Mouse (Mus musculus): ENCODE measurements around the gene Gm43552.
"Not testable (repeated sequence)": the region's sequence is repeated elsewhere in the genome, so short reads cannot be mapped to it uniquely, and the experiment has no call there.

Gene Gm43552

GRCm38 (mm10) chr5:65491767-65492715 lies 592 bp downstream of the Gm43552 start:
- DNase-seq (ENCODE audit: low read depth, low spot score) = peak; percentile 32

GRCm38 (mm10) chr5:65489830-65490229 lies 2.8 kb downstream of the Gm43552 start:
- no peak for DNase-seq (ENCODE audit: low read depth, low spot score)

DNA sequence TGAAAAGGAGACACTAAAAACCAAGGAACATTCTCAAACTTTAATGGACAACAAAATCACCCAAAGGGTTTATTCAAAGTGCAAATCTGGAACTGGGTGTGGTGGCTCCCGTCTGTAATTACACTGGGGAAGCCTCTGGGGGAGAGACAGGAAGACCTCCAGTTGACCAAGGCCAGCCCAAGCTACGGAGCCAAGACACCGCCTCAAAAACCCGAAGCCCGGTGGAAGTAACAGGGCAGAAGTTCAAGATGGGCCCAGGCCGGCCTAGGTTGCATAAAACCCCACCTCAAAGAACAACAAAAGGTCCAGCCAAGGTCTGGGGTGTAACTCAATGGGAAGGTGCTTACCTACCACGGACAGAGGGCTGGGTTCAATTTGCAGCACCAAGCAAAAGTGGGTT lies 3.9 kb downstream of the Gm43552 start:
- DNase-seq (ENCODE audit: low read depth, low spot score) = no peak

DNA sequence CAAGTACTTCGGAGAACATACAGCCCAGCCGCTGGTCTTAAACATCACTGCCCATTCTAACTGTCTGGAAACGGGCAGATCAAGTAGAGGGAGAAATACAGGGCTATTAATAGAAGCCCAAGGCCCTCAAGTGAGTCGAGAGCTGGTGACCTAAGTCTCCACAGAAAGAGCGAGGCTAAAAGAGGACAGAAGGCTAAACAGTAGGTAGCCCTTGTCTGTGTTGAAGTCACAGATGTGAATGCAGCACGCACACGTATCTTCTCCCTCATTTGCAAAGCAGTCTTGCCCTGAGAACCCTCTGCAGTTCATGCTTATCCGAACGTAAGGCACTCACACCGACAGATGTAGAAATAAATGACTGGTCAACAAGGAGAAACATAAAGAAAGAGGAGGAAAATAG lies 5.3 kb downstream of the Gm43552 start:
- no peak for DNase-seq (ENCODE audit: low read depth, low spot score)

DNA sequence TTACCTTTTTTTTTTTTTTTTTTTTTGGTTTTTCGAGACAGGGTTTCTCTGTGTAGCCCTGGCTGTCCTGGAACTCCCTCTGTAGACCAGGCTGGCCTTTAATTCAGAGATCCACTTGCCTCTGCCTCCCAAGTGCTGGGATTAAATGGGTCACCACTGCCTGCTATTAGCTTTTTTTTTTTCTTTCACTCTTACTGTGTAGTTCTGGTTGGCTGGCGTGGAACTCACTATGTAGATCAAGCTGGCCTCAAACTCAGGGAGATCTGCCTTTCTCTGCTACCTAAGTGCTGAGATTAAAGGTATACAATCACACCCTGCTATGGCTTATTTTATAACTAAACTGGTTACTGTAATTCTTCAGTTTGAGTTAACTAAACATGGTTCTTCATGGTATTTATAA lies 6.1 kb downstream of the Gm43552 start:
- DNase-seq (ENCODE audit: low read depth, low spot score) = no peak

GRCm38 (mm10) chr5:65482996-65483395 lies 9.6 kb downstream of the Gm43552 start:
- DNase-seq (ENCODE audit: low read depth, low spot score) = no peak

GRCm38 (mm10) chr5:65480511-65480910 lies 12.1 kb downstream of the Gm43552 start:
- DNase-seq (ENCODE audit: low read depth, low spot score) = no peak

DNA sequence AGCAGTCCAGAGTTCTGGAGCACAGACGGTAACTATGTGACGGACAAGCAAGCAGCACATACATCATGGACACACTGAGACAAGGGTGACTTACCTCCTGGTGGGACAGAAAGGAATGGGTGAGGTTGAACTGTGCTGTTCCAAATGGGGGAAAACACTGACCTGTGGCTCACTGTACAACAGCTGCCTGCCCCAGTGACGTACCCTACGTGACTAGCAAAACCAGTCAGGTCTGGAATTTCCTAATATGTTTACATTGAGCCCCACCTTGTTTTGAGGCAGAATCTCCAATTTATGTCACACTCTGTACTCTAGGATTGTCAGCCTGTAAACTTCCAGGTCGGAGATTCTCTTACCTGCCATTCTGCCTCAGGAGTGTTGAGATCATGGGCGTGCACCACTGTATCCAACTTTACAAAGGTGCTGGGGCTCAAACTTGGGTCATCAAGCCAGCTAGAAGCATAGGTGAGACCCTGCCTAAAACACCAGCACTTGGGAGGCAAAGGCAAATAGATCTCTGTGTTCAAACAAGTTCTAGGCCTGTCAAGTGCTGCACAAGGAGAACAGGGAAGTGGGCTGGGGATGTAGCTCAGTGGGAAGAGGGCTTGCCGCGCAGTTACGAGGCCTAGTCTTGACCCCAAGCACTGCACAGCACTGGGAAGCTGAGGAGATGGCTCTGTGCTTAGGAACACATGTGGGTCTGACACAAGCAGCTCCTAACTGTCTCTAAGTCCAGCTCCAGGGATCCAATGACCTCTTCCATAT lies 12.8 kb downstream of the Gm43552 start:
- no peak for DNase-seq (ENCODE audit: low read depth, low spot score)

DNA sequence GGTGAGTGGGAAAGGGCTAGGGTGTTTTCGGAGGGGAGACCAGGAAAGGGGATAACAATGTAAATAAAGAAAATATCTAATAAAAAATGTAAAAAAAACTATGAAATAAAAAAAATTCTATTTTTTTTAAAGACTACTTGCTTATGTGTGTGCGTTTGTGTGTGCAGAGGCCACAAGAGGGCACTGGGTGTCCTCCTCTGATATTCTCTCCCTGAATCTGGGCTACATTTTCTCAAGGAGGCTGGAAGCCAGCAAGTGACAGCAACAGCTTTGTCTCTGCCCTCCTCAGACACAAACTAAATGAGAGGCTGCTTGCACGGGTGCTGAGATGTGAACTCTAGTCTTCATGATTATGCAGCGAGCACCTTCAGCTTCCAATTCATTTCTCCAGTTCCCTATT lies 14.4 kb downstream of the Gm43552 start:
- no peak for DNase-seq (ENCODE audit: low read depth, low spot score)

DNA sequence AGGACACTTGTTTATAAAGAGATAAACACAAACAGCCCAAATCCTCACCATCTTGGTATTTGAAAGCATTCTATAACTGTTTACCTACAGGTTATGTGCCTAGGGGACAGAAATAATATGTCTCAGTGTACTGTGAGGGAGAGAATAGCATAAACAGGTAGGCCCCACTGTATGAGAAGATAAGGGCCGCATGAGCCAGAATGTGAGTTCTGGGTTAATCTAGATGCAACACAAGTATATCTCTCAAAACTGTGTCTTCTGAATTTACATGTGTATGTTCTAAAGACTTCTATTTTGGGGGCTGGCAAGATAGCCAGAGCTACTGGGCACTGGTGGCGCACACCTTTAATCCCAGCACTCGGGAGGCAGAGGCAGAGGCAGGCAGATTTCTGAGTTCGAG lies 15.9 kb downstream of the Gm43552 start:
- DNase-seq (ENCODE audit: low read depth, low spot score) = not testable (repeated sequence)

GRCm38 (mm10) chr5:65475806-65476205 lies 16.8 kb downstream of the Gm43552 start:
- DNase-seq (ENCODE audit: low read depth, low spot score) = no peak

DNA sequence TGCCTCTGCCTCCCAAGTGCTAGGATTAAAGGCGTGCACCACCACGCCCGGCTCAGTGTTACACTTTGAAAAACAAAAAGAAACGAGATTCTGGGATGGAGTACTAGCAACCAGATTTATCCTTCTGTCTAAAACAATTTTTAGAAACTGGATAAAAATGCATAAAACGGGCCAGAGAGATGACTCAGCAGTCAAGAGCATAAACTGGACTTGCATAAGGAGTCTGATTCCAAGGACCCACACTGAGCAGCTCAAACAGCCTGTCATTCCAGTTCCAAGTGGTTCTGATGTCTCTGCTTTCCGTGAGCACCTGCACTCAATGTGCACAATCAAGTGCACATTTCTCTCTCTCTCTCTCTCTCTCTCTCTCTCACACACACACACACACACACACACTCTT lies 22.9 kb downstream of the Gm43552 start:
- no peak for DNase-seq (ENCODE audit: low read depth, low spot score)

DNA sequence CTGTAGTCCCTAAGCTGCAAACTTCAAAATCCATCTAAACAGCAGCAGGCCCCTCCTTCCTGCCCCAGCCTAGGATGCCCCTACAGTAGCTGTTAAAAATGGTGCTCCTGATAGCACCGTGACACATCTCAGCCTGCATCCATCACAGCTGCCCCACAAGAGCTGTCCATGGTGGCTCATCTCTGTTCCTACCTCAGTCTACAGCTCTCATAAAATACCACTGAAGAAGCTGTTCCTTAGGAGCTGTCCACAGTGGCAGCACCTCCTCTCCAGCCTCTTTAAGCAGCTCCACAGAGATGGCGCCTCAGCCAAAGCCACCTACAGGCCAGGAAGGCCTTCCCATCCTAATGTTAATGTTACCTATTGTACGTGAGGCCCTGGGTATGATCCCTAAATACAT lies 25.7 kb downstream of the Gm43552 start:
- DNase-seq (ENCODE audit: low read depth, low spot score) = no peak

- DNase-seq (ENCODE audit: low read depth, low spot score) = no peak
These were observed 32.3 kb downstream of the Gm43552 start for GRCm38 (mm10) chr5:65460361-65460760.

DNA sequence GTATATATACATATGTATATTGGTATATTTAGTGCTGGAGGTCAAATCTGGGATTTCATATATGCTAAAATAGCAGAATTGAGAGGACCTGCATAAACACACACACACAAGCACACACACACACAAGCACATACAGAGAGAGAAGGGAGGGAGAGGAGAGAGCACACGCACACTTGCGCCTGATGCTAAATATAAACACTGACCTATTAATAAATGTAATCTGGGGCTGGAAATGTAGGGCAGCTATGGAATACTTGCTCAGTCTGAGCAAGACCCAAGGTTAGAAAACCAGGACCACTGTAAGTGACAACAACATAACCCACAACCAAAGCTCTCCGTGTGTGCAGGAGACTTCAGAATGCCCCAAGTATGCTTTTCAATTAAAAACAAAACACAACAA lies 33.2 kb downstream of the Gm43552 start:
- no peak for DNase-seq (ENCODE audit: low read depth, low spot score)

GRCm38 (mm10) chr5:65457846-65458245 lies 34.8 kb downstream of the Gm43552 start:
- DNase-seq (ENCODE audit: low read depth, low spot score) = no peak

GRCm38 (mm10) chr5:65457086-65457827 lies 35.4 kb downstream of the Gm43552 start:
- DNase-seq (ENCODE audit: low read depth, low spot score) = no peak

DNA sequence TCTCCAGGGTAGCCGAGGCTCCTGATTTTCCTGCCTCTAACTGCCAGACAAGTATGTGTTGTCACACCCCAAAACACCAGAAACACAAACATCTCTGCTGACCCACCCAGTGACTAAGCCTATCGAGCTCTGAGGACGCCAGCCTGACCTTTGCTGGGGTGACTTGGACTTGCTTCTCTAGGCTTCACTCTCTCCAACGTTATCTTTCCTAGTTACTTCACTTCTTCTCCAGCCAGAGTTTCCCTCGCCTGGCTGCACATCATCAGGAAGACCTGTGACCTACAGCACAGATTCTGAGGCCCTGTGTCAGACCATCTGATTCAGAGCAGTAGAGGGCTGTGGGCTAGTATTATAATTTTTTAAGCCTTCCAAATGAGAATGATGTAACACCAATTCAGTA lies 37.9 kb downstream of the Gm43552 start:
- DNase-seq (ENCODE audit: low read depth, low spot score) = no peak

DNA sequence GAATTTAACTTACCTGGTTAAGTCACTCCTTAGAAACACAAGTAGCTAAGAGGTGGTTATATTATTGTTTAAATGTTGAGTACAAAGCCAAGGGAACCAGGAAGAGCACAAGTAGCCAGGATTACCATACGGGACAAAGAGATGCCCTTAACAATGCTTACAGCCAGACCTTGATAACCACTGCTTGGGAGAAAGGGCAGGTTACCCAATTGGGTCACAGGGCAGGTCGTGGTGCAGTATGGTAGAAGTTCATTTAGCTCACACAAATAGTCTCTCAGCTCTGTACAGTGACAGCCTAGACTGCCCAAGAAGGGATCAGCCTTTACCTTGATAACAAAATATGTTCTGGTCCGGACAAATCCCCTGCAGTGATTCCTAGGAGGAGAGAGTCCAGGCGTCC lies 43.7 kb downstream of the Gm43552 start:
- DNase-seq (ENCODE audit: low read depth, low spot score) = no peak

GRCm38 (mm10) chr5:65447826-65448225 lies 44.8 kb downstream of the Gm43552 start:
- no peak for DNase-seq (ENCODE audit: low read depth, low spot score)

DNA sequence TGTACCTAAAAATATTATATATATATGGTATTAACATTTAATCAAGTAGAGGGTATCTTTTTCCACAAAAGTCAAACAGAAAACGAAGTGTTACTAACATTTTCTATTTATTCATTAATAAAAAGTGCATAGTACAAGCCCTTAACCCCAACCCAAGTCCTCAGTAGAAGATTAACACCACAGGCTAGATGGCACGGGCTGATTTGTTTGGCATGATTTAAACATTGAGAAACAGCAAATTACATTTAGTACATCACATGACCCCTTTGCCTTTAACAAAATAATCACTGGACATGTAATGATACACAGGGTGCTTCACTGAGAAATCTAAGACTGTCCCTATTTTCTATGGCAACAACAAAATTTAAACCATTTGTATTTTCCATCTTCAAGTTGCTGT lies 45.9 kb downstream of the Gm43552 start:
- DNase-seq (ENCODE audit: low read depth, low spot score) = no peak

GRCm38 (mm10) chr5:65444981-65445380 lies 47.7 kb downstream of the Gm43552 start:
- no peak for DNase-seq (ENCODE audit: low read depth, low spot score)
